Mouse (Mus musculus): ENCODE data around the gene Mdc1. TPM values are rescaled to one million over a fixed set of nuclear protein-coding genes. Genes with fewer than 3 reads are reported as not detected.
"Not testable (repeated sequence)": the region's sequence is repeated elsewhere in the genome, so short reads cannot be mapped to it uniquely, and the experiment has no call there.

The Mdc1 gene
- total RNA-seq, 2 experiments from 2014 or later, result 11.5 to 16.7 TPM

DNA sequence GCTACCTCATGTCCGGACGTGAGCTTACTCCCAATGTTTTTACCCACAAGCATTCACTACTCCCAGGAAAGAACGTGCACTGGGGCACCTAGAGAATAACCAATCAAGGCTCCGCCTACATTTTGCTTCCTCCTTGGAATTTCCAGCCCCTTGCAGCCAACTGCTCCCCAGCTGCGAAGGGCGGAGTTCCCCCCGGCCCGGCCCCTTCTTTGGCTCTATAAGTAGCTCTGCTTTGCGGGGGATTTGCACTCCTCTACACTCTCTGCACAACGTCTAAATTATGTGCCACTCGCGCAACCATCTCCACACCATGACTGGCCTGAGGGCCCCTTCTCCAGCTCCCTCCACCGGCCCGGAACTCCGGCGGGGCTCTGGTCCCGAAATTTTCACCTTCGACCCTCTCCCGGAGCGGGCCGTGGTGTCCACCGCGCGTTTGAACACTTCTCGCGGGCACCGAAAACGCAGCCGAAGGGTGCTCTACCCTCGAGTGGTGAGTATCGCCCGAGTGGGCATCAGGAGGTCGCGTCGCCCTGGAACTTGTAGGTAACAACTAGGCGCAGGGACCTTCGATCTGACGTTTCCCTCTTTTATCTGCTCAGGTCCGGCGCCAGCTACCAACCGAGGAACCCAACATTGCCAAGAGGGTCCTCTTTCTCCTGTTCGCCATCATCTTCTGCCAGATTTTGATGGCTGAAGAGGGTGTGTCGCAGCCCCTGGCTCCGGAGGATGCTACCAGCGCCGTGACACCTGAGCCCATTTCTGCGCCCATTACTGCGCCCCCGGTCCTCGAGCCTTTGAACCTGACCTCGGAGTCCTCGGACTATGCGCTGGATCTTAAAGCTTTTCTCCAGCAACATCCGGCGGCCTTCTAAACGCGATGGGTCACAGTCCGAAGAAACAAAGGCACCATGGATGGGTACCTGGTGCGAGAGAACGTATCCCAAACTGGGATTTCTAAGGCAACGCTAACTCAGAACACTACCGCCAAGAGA, 19.6 kb upstream of the Mdc1 start, which contains the start of gene Ier3:
Ier3 (plus strand) TSS at position 246 of the 992 bp plus-strand sequence.
- peak; percentile 85 for DNase-seq (ENCODE audit: low spot score in 2 of 2)

DNA sequence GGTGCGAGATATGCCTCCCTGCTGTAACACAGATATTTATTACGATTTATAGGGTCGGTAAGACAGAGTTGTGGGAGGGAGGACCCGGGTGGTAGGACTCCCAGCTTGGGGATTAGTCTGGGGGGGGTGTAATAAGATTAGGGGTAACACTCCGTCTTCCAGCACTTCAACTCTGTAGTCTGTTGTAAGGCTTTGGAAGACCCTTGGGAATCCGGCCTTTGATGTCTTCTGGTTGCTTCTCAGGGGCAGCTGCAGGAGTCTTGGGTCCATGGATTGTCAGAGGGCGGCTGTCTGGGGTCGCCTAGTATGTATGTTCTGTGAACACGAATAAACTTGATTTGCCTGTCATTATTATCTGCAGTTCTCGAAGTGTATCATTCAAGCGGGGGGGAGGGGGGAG, 18.8 kb upstream of the Mdc1 start:
- DNase-seq (ENCODE audit: low spot score in 2 of 2), result no peak

DNA sequence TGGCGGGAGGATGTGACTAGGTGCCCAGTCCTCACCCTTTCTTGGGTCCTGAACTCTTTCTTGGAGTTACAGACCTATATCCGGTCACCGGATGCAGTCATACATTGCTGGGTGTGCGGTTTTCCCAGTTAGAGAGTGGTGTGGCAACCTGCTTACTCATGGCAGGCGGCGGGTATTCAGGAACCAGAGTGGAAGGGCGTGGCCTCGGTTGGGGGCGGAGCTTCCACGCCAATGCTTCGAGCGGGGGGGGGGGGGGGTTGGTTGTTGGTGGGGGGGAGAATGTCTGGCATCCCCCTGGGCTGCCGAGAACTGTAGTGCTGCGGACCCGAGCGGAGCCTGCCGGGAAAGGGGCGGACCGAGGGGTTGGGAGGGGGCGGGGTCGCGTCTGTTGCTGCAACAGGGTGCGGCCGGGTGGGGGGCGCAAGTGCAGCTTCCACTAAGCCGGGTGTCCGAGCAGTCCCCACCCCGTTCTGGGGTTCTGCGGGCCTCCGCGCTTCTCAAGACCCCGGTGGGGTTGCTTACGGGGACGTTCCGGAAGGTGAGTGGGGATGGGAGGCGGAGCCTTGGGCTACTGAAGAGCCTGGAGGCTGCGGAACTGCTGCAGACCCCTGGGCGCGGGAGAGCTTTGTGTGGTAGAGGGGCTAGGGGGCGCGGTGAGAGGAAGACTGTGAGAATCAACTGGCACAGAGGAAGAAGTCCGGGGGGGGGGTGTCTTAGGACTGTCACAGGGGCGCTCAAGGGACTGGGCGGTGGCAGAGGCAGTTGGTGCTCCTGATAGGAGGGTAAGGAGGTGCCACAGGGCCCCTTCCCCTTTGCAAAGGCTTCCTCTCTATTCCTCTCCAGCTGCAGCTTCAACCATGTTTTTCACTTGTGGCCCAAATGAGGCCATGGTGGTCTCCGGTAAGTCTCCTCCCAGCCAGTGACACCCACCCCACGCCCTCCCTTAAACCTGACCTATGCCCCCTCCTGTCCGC, 18.1 kb upstream of the Mdc1 start, which contains the start of gene Flot1:
Flot1 (plus strand) TSS at position 267 of the 974 bp plus-strand sequence.
- peak; percentile 76 to 84 for DNase-seq (ENCODE audit: low spot score in 2 of 2)

DNA sequence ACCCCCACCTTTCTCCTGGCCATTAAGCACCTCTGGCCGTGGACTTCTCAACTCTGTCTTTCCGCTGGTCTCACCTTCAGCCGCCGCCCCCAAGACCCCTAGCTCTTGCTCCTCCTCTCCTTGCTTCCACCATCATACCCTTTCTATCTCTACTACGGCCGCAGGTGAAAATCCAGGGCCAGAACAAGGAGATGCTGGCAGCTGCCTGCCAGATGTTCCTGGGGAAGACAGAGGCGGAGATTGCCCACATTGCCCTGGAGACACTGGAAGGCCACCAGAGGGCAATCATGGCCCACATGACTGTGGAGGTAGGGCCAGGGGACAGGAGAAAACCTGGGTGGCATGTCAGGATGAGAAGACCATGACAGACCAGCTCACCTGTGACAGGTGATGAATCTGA, 16.9 kb upstream of the Mdc1 start:
- DNase-seq (ENCODE audit: low spot score in 2 of 2), result no peak

DNA sequence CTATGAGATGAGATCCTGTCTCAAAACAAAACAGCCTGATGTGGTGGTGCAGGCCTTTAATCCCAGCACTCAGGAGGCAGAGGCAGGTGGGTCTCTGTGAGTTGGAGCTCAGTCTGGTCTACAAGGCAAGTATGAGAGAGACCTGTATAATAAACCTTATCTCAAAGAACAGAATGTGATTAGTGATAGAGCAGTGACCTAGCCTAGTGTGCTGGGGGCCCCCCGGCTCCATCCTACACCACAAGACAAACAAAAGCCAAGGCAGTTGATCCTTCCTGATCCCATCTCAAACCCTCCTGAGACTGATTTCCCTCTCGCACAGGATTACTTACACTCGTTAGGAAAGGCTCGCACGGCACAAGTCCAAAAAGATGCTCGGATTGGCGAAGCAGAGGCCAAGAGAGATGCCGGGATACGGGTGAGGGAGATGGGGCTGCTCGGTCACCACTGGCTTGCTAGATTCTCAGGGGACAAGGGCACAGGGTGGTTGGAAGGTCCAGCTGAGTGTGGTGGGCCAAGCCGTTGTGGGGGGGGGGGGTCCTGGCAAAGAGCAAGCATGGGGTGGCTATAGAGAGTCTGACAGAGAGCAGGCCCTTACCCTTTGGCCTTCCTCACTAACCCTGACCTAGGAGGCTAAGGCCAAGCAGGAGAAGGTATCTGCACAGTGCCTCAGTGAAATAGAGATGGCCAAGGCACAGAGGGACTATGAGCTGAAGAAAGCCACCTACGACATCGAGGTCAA, 16.0 kb upstream of the Mdc1 start:
- no peak for DNase-seq (ENCODE audit: low spot score in 2 of 2)

DNA sequence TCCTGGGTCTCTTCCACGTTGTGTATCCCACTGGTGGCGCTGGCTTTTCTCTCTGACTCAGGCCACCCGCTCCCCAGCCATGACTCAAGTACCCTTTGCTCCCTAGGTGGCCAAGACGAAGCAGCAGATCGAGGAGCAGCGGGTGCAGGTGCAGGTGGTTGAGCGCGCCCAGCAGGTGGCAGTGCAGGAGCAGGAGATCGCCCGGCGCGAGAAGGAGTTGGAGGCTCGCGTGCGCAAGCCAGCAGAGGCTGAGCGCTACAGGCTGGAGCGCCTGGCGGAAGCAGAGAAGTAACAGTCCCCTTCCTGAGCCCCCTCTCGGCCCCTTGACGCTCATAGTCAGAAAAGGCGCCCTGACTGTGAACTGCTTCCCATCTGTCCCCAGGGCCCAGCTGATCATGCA, 11.6 kb upstream of the Mdc1 start:
- peak; percentile 84 to 85 for DNase-seq (ENCODE audit: low spot score in 2 of 2)

DNA sequence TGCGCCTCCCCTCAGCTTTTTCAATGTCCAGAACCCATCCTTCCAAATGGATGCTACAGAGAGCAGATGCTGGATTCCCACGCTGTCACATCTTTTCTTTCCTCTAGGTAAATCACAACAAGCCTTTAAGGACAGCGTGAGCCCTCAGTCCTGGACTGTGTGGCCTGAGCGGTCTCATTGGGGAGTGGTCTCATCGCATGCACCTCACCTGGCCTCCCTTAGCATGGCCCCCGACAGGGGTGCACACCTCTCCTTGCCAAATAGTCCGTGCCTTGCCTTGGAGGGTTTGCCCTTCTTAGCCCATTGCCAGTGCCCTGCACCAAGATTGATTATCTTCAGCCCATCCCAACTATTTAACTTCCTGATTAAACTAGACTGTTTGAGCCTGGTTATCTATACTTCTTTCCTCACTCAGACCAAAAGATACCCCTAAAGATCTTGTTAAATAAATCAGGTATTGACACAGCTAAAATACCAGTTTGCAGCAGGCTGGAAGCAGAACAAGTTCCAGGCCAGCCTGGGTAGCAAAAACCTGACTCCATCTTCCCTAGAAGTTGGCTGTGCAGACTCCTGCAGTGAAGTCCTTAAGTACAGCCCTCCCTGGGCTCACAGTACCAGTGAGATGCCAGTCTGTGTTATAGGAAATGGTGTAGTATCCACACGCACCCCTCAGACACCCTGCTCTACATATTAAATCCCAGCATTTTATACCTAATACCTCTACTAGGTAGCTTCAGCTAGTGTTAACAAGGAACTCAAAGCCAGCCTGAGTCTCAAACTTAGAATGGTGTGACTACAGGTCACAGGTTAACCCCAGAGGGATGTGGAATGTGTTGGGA, 8.7 kb upstream of the Mdc1 start:
- DNase-seq (ENCODE audit: low spot score in 2 of 2), result no peak

DNA sequence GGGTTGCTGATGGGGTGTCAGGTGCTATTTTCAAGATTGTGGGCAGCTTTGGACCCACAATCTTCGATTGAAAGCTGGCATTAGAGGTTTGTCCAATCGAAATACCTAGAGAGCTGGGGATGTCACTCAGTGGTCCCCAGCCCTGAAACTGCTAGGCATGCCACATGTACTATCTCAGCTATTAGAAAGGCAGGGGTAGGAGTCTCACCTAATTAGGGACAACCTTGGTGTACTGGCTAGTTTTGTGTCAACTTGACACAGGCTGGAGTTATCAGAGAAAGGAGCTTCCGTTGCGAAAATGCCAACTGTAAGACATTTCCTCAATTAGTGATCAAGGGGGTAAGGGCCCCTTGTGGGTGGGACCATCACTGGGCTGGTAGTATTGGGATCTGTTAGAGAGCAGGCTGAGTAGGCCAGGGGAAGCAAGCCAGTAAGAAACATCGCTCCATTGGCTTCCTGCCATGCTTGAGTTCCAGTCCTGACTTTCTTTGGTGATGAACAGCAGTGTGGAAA, 8.0 kb upstream of the Mdc1 start:
- no peak for DNase-seq (ENCODE audit: low spot score in 2 of 2)

DNA sequence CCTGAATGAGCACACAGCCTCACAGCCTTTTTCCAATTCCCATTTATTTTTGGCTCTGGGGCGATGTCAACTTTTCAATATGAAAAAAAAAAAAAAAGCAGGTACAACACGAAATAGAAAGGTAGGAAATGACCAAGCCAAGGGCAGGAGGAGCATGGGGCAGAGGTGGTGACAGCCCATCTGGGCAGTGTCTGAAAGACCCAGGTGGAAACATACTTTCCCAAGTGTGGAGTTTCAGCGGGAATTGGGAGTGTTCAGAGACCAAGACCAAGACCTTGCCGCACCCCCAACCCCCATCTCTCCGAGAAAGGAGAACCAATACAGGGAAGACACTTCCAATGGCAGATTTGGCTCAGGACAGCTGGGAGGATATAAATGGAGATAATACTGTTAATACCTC, 7.4 kb upstream of the Mdc1 start:
- DNase-seq (ENCODE audit: low spot score in 2 of 2), result no peak

DNA sequence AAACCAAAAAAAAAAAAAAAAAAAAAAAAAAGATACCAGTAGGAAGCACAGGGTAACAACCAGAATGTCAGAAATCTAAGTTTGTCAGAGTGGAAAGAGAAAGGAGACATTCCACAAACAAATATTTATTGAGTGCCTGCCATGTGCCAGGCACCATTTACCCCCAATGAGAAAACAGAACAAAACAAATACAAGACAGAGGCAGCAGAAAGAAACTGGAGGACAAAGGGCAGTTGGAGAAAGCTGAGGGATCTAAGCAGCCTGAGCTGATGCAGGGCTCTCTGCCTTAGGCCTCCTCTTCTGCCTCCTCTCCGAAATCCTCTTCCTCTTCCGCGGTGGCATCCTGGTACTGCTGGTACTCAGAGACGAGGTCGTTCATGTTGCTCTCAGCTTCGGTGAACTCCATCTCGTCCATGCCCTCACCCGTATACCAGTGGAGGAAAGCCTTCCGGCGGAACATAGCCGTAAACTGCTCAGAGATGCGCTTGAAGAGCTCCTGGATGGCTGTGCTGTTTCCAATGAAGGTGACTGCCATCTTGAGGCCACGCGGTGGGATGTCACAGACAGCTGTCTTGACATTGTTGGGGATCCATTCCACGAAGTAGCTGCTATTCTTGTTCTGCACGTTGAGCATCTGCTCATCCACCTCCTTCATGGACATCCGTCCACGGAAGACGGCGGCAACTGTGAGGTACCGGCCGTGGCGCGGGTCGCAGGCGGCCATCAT, 6.5 kb upstream of the Mdc1 start:
- no peak for DNase-seq (ENCODE audit: low spot score in 2 of 2)

DNA sequence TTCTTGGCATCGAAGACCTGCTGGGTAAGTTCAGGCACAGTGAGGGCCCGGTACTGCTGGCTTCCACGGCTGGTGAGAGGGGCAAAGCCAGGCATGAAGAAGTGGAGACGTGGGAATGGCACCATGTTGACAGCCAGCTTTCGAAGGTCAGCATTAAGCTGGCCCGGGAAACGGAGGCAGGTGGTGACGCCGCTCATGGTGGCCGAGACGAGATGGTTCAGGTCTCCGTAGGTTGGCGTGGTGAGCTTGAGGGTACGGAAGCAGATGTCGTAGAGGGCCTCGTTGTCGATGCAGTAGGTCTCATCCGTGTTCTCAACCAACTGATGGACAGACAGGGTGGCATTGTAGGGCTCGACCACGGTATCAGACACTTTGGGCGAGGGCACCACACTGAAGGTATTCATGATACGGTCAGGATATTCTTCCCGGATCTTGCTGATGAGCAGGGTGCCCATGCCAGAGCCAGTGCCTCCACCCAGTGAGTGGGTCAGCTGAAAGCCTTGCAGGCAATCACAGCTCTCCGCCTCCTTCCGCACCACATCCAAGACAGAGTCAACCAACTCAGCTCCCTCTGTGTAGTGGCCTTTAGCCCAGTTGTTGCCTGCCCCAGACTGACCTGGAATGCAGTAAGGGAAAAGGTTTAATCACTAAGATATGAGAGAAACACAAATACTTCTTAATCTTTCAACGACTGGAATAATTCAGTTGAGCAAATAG, 5.7 kb upstream of the Mdc1 start:
- no peak for DNase-seq (ENCODE audit: low spot score in 2 of 2)

DNA sequence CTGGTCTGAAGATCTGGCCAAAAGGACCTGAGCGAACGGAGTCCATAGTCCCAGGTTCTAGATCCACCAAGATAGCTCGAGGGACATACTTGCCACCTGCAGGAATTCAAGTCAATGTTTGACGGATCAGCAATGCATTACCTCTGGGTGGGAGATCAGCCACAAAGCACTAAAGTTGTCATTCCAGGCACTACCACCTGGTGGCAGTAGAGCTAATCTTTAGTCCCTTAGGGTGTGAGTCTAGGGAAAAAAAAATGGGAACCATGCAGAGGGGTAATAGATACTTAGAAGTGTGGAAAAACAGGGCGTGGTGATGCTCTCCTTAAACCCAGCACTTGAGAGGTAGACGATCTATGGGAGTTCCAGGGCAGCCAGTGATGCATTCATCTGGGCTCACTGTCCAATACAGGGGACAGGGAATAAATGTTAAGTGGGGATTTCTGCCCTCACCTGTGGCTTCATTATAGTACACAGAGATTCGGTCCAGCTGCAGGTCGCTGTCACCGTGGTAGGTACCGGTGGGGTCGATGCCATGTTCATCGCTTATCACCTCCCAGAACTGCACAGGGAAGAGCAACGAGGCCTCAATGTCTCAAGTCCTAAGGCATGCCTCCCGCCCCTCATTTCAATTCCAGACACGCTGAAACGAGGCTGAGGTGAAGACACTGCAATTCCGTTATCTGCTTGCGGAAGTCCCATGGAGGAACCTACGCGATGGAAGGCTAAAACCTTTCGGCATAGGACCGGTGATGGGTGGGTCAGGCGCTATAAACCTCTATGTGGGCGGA, 4.9 kb upstream of the Mdc1 start:
- DNase-seq (ENCODE audit: low spot score in 2 of 2), result peak; percentile 83 to 84

DNA sequence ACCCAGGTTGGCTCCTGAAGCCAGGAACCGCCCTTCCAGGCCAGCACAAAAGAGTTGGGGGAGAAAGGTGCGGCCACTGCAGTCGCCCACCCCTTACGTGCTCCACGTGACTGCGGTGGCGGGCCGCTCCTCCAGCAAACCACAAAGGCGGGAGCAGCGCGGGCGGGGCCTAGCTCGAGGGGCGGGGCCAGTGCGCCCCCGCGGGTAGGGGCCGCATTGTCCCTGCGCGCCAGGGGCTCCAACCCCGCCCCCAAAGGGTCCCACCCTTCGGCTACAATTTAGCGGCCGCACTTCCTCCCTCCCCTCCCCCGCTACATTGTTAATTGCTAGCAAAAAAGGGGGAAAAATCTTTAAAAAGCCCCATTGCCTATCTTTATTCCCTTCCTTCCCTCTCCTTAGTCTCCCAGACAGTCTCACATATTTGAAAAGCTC, 4.3 kb upstream of the Mdc1 start:
- peak; percentile 79 to 89 for DNase-seq (ENCODE audit: low spot score in 2 of 2)

DNA sequence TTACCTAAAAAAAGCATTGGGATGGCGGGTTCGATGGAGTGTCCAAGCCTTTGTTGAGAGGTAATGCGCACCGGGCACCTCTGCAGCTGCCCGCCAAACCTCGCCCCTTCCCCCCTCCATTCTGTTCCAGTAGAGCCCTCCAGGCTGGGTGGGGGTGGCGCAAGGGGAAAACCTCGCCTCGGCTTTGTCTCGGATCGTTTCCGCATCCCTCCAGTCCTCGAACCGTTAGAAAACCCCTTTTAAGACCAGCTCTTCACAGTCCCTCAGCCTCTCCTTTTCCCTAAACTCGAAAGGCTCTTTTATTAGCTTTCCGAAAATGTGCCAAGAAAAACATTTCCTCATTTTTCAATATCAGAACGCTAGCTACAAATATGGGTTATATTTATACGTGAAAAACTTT, 3.8 kb upstream of the Mdc1 start:
- DNase-seq (ENCODE audit: low spot score in 2 of 2), result peak; percentile 46 to 49

DNA sequence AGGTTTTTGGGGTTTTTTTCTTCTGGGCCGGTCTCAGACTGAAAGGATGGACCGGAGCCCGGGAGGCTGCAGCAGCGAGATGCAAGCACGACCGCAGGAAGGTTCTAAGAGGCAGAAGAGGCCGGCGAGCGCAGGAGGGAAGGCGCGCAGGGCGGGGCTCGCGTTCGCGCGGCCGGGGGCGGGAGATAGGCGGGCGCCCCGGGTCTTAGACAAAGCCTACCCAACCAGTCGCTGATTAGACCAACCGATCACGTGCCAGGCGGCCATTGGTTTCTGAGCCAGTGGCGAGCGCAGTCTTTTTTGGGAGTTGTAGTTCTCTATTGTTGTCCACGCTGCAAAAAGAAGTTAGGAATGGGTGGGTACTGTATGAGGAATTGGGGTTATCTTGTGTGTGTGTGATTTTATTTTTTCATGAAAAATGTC, 3.2 kb upstream of the Mdc1 start, which contains the start of gene Tubb5:
Tubb5 (minus strand) TSS at position 185 of the 423 bp plus-strand sequence.
- DNase-seq (ENCODE audit: low spot score in 2 of 2), result peak; percentile 92 to 95

DNA sequence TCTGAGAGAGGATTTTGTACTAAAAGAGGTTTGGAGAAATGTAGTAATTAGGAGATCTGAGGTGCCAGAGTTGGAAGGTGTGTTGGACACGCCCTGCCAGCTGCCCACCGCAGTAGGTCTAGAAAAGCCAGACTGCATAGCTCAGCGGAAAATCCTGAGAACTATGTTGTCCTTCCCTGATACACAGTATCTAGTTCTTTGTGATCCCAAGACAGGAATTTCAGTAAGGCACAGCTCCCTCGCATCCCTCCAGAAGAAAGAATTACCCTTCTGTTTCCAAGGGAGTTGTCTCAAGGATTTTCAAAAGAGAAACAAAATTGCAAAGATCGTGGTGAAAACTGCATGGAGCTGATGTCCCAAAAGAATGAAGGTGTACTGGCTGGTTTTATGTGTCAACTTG, 2.7 kb upstream of the Mdc1 start:
- no peak for DNase-seq (ENCODE audit: low spot score in 2 of 2)

DNA sequence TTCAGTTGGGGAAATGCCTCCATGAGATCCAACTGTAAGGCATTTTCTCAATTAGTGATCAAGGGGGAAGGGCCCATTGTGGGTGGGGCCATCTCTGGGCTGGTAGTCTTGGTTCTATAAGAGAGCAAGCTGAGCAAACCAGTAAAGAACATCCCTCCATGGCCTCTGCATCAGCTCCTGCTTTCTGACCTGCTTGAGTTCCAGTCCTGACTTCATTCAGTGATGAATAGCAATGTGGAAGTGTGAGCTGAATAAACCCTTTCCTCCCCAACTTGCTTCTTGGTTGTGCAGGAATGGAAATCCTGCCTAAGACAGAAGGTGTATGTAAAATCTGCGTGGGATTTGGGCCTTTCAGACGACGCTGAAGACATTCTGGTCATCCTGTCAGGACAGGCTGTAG, 2.3 kb upstream of the Mdc1 start:
- not testable (repeated sequence) for DNase-seq (ENCODE audit: low spot score in 2 of 2)
